7 mouse cellular contexts compared by ENCODE assay signal in genomic region chr8:122282035-122282358, GRCm38 (mm10). TPM values are rescaled to one million over a fixed set of nuclear protein-coding genes. Genes with fewer than 3 reads are reported as not detected.
DNase-seq lines count a peak whose midpoint lies in the region; ATAC-seq and TF ChIP-seq lines count a peak whose summit lies in the region.

Zfpm1 (plus strand) TSS chr8:122282141.

- peak within 1 kb of the TSS; percentile 58 for H3K9ac ChIP-seq in neural tube, embryonic 11.5 days (ENCODE audit: low read length)
- H3K9ac ChIP-seq in embryonic facial prominence, embryonic 15.5 days = peak within 1 kb of the TSS; percentile 57
- H3K9ac ChIP-seq in hindbrain, embryonic 12.5 days = peak within 1 kb of the TSS; percentile 79
- H3K9ac ChIP-seq in liver, postnatal 0 days (replicated peaks) = peak within 1 kb of the TSS; percentile 92

- peak within 1 kb of the TSS; percentile 60 for H3K4me3 ChIP-seq in neural tube, embryonic 11.5 days (ENCODE audit: low read depth, low read length)
- H3K4me3 ChIP-seq in embryonic facial prominence, embryonic 15.5 days (replicated peaks) = peak within 1 kb of the TSS; percentile 72
- H3K4me3 ChIP-seq in hindbrain, embryonic 12.5 days = peak within 1 kb of the TSS; percentile 62
- peak within 1 kb of the TSS; percentile 92 for H3K4me3 ChIP-seq in liver, postnatal 0 days (ENCODE audit: low read depth, low read length)

- TF ChIP-seq EP300 in liver, postnatal 0 days (IDR thresholded peaks at IDR 0.05; ENCODE audit: low read depth) = no peak

- TF ChIP-seq CTCF in liver, postnatal 0 days (IDR thresholded peaks at IDR 0.05; ENCODE audit: low read depth) = no peak

- no peaks in the 10 kb centered on the region for H3K36me3 ChIP-seq in neural tube, embryonic 11.5 days (ENCODE audit: control insufficient read depth, insufficient read depth, low read length)
- no peaks in the 10 kb centered on the region for H3K36me3 ChIP-seq in embryonic facial prominence, embryonic 15.5 days
- no peaks in the 10 kb centered on the region for H3K36me3 ChIP-seq in hindbrain, embryonic 12.5 days
- H3K36me3 ChIP-seq in liver, postnatal 0 days (replicated peaks; ENCODE audit: insufficient read depth, low read length) = no peaks in the 10 kb centered on the region

- H3K4me2 ChIP-seq in neural tube, embryonic 11.5 days (ENCODE audit: low read depth) = peak within 1 kb of the TSS; percentile 96
- H3K4me2 ChIP-seq in embryonic facial prominence, embryonic 15.5 days (replicated peaks) = peak within 1 kb of the TSS; percentile 99
- H3K4me2 ChIP-seq in hindbrain, embryonic 12.5 days (replicated peaks) = peak within 1 kb of the TSS; percentile 98
- H3K4me2 ChIP-seq in liver, postnatal 0 days (ENCODE audit: low read depth, low read length) = peak within 1 kb of the TSS; percentile 97

- peaks cover 27% of the 10 kb centered on the region for H3K4me1 ChIP-seq in neural tube, embryonic 11.5 days (ENCODE audit: control insufficient read depth, insufficient read depth, low read length)
- peaks cover 39% of the 10 kb centered on the region for H3K4me1 ChIP-seq in embryonic facial prominence, embryonic 15.5 days
- H3K4me1 ChIP-seq in hindbrain, embryonic 12.5 days = peaks cover 60% of the 10 kb centered on the region
- peaks cover 56% of the 10 kb centered on the region for H3K4me1 ChIP-seq in liver, postnatal 0 days (ENCODE audit: insufficient read depth)

- H3K27ac ChIP-seq in neural tube, embryonic 11.5 days (ENCODE audit: low read depth, low read length) = peak within 1 kb of the TSS; percentile 75
- H3K27ac ChIP-seq in embryonic facial prominence, embryonic 15.5 days (replicated peaks) = peak within 1 kb of the TSS; percentile 73
- H3K27ac ChIP-seq in hindbrain, embryonic 12.5 days = peak within 1 kb of the TSS; percentile 73
- peak within 1 kb of the TSS; percentile 93 for H3K27ac ChIP-seq in liver, postnatal 0 days (ENCODE audit: low read depth)

- H3K27me3 ChIP-seq in neural tube, embryonic 11.5 days (ENCODE audit: control insufficient read depth, insufficient read depth, low read length) = peaks cover 26% of the 10 kb centered on the region
- peaks cover 28% of the 10 kb centered on the region for H3K27me3 ChIP-seq in embryonic facial prominence, embryonic 15.5 days
- H3K27me3 ChIP-seq in hindbrain, embryonic 12.5 days = peaks cover 35% of the 10 kb centered on the region
- no peaks in the 10 kb centered on the region for H3K27me3 ChIP-seq in liver, postnatal 0 days (ENCODE audit: insufficient read depth, low read length)

- no peak for ATAC-seq in neural tube, embryonic 11.5 days (ENCODE audit: insufficient read depth, low FRiP score, low TSS enrichment)
- ATAC-seq in embryonic facial prominence, embryonic 15.5 days (ENCODE audit: insufficient number of reproducible peaks, low FRiP score, low TSS enrichment, low read depth) = no peak
- ATAC-seq in hindbrain, embryonic 12.5 days (ENCODE audit: low FRiP score) = no peak
- ATAC-seq in liver, postnatal 0 days = no peak

- 0% methylated on average over 29 of the region's 60 CpGs for WGBS in neural tube, embryonic 11.5 days
- 0% methylated on average over 33 of the region's 60 CpGs for WGBS in embryonic facial prominence, embryonic 15.5 days
- 2% methylated on average over 31 of the region's 60 CpGs for WGBS in hindbrain, embryonic 12.5 days
- WGBS in liver, postnatal 0 days (ENCODE audit: insufficient replicate concordance) = under 1% methylated on average over 30 of the region's 60 CpGs

- DNase-seq in neural tube, embryonic 11.5 days (ENCODE audit: low spot score) = no peak
- no peak for DNase-seq in neural tube, embryonic 10.5 days (ENCODE audit: extremely low spot score, low spot score)
- DNase-seq in liver, postnatal 0 days = no peak
- DNase-seq in ovary, adult 18-20 months (ENCODE audit: low spot score) = no peak
- DNase-seq in urinary bladder, postnatal 36 days (ENCODE audit: low spot score in 2 of 2) = no peak

- no peaks in the 10 kb centered on the region for H3K9me3 ChIP-seq in neural tube, embryonic 11.5 days (ENCODE audit: control insufficient read depth, low read length)
- no peaks in the 10 kb centered on the region for H3K9me3 ChIP-seq in embryonic facial prominence, embryonic 15.5 days (replicated peaks)
- no peaks in the 10 kb centered on the region for H3K9me3 ChIP-seq in hindbrain, embryonic 12.5 days (replicated peaks)
- no peaks in the 10 kb centered on the region for H3K9me3 ChIP-seq in liver, postnatal 0 days (ENCODE audit: low read length)

RNA-seq across cellular contexts. Expression of gene Zfpm1, which starts in this region (rescaled TPM):
- polyA plus RNA-seq in neural tube, embryonic 11.5 days (2014; fragmentation: Nextera tagmentation; extraction: Ambion mirVana) = 1.2 and 1.5 TPM in 2 replicates
- polyA plus RNA-seq in embryonic facial prominence, embryonic 15.5 days (2015; fragmentation: Nextera tagmentation; extraction: Ambion mirVana) = 1.4 and 1.6 TPM in 2 replicates
- polyA plus RNA-seq in hindbrain, embryonic 12.5 days (2016; fragmentation: Nextera tagmentation; extraction: Ambion mirVana) = 2.5 and 3.3 TPM in 2 replicates
- 5.7 and 6.9 TPM in 2 replicates for polyA plus RNA-seq in liver, postnatal 0 days (2015; fragmentation: Nextera tagmentation; extraction: Ambion mirVana)
